Mouse (Mus musculus): ENCODE data around the gene Olfr922. TPM values are rescaled to one million over a fixed set of nuclear protein-coding genes. Genes with fewer than 3 reads are reported as not detected.

Olfr922 gene
- polyA plus RNA-seq (2015; fragmentation: Nextera tagmentation; extraction: Ambion mirVana), result not detected in 2 replicates

- no peaks in the 10 kb centered on the region for H3K27me3 ChIP-seq (replicated peaks; ENCODE audit: control insufficient read depth, insufficient read depth, low read length)
- ATAC-seq, result no peak
- no peaks in the 10 kb centered on the region for H3K9me3 ChIP-seq (ENCODE audit: control insufficient read depth, low read length)
- H3K4me1 ChIP-seq (ENCODE audit: control insufficient read depth, insufficient read depth, low read depth, low read length), result no peaks in the 10 kb centered on the region
- WGBS, result 72% methylated on average over 2 of the region's 2 CpGs
- H3K9ac ChIP-seq (ENCODE audit: low read depth, low read length), result no peak within 1 kb of the TSS
- H3K36me3 ChIP-seq (ENCODE audit: control insufficient read depth, insufficient read depth, low read length), result no peaks in the 10 kb centered on the region
- no peak within 1 kb of the TSS for H3K27ac ChIP-seq (ENCODE audit: low read depth, low read length)
- H3K4me2 ChIP-seq (ENCODE audit: low read length), result no peak within 1 kb of the TSS
- H3K4me3 ChIP-seq (ENCODE audit: low read length), result no peak within 1 kb of the TSS
Measured at GRCm38 (mm10) chr9:38814314-38814713, at the start of gene Olfr922. TSS of gene Olfr922 (plus strand) at chr9:38814614.

GRCm38 (mm10) chr9:38772768-38773167 is 41.6 kb upstream of the Olfr922 start, which contains the start of gene Olfr921:
TSS of gene Olfr921 (plus strand) at chr9:38773068.
- no peak within 1 kb of the TSS for H3K4me2 ChIP-seq (ENCODE audit: low read length)
- H3K9ac ChIP-seq (ENCODE audit: low read depth, low read length), result no peak within 1 kb of the TSS
- no peaks in the 10 kb centered on the region for H3K9me3 ChIP-seq (ENCODE audit: control insufficient read depth, low read length)
- H3K27ac ChIP-seq (ENCODE audit: low read depth, low read length), result no peak within 1 kb of the TSS
- H3K4me1 ChIP-seq (ENCODE audit: control insufficient read depth, insufficient read depth, low read depth, low read length), result no peaks in the 10 kb centered on the region
- no peak for ATAC-seq
- no peak within 1 kb of the TSS for H3K4me3 ChIP-seq (ENCODE audit: low read length)
- H3K27me3 ChIP-seq (replicated peaks; ENCODE audit: control insufficient read depth, insufficient read depth, low read length), result no peaks in the 10 kb centered on the region
- no peaks in the 10 kb centered on the region for H3K36me3 ChIP-seq (ENCODE audit: control insufficient read depth, insufficient read depth, low read length)

DNA sequence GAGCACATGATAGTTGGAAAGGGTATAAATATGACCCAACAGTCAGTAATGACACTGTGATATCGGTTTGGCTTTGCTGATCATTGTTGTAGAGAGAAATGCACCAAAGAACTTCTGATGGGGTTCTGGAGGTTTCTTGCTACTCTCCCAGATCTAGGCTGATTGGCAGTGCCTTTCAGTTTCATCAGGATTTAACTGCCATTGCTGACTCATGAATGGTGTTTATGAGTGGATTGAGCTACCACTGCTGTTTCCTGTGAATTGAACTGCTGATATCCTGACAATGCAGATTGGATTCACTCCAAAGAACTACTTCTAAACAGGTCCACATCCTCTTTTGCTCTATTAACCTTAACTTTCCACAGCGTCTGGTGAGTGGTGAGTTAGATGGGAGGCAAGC is 21.7 kb upstream of the Olfr922 start:
- no peaks in the 10 kb centered on the region for H3K27me3 ChIP-seq (replicated peaks; ENCODE audit: control insufficient read depth, insufficient read depth, low read length)
- no peak overlapping the region for H3K27ac ChIP-seq (ENCODE audit: low read depth, low read length)
- H3K4me1 ChIP-seq (ENCODE audit: control insufficient read depth, insufficient read depth, low read depth, low read length), result no peaks in the 10 kb centered on the region
- H3K4me3 ChIP-seq (ENCODE audit: low read length), result no peak overlapping the region
- no peak overlapping the region for H3K9ac ChIP-seq (ENCODE audit: low read depth, low read length)
- WGBS, result 93% methylated on average over 2 of the region's 2 CpGs
- H3K9me3 ChIP-seq (ENCODE audit: control insufficient read depth, low read length), result no peaks in the 10 kb centered on the region
- H3K36me3 ChIP-seq (ENCODE audit: control insufficient read depth, insufficient read depth, low read length), result no peaks in the 10 kb centered on the region
- H3K4me2 ChIP-seq (ENCODE audit: low read length), result no peak overlapping the region
- no peak for ATAC-seq

DNA sequence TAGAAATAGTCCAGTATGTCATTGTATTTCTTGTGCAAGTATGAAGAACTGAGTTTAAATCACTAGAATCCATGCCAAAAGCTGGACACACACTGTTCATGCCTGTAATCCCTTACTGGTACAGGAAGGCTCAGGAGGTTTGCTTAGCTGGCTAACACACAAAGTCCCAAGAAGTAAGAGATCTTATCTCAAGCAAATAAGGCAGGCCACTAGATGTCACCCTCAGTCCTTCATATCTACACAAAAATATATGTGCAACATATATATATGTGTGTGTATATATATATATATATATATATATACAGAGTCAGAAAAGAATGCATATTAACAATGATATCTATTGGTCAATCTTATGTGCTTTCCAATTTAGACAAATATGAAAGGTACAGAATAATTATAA is 8.7 kb upstream of the Olfr922 start:
- no peak overlapping the region for H3K4me3 ChIP-seq (ENCODE audit: low read length)
- H3K9ac ChIP-seq (ENCODE audit: low read depth, low read length), result no peak overlapping the region
- no peak overlapping the region for H3K27ac ChIP-seq (ENCODE audit: low read depth, low read length)
- no peaks in the 10 kb centered on the region for H3K9me3 ChIP-seq (ENCODE audit: control insufficient read depth, low read length)
- no peaks in the 10 kb centered on the region for H3K27me3 ChIP-seq (replicated peaks; ENCODE audit: control insufficient read depth, insufficient read depth, low read length)
- H3K4me2 ChIP-seq (ENCODE audit: low read length), result no peak overlapping the region
- ATAC-seq, result no peak
- H3K36me3 ChIP-seq (ENCODE audit: control insufficient read depth, insufficient read depth, low read length), result no peaks in the 10 kb centered on the region
- no peaks in the 10 kb centered on the region for H3K4me1 ChIP-seq (ENCODE audit: control insufficient read depth, insufficient read depth, low read depth, low read length)

- Histone ChIP-seq H3K4me3 (ENCODE audit: low read length) (no peak overlapping the region), H3K36me3 (ENCODE audit: control insufficient read depth, insufficient read depth, low read length) (no peaks in the 10 kb centered on the region), H3K27ac (ENCODE audit: low read depth, low read length) (no peak overlapping the region), H3K4me2 (ENCODE audit: low read length) (no peak overlapping the region), H3K27me3 (replicated peaks; ENCODE audit: control insufficient read depth, insufficient read depth, low read length) (no peaks in the 10 kb centered on the region), H3K4me1 (ENCODE audit: control insufficient read depth, insufficient read depth, low read depth, low read length) (no peaks in the 10 kb centered on the region), H3K9ac (ENCODE audit: low read depth, low read length) (no peak overlapping the region), H3K9me3 (ENCODE audit: control insufficient read depth, low read length) (no peaks in the 10 kb centered on the region)
- no peak for ATAC-seq
- WGBS, result 93% methylated on average over 1 of the region's 1 CpGs
Measured at GRCm38 (mm10) chr9:38815458-38815986, 1.1 kb downstream of the Olfr922 start.

DNA sequence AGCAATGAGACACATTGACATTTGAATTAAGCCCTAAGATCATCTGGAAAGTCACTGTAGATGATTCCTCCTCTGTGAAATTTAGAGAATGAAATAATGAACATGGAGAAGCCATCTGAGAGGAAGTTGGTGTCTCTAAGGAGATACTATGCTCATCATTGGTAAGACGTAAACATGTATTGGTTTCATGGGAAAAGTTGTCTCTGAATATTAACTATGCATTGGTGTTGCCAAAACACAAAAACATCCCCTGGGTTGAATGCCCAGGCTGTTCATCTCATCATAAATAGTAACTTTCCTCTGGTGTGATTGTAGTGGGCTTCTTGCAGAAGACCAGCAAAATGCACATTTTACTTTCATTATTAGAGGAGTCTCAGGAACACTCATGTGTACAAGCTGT is 11.8 kb downstream of the Olfr922 start, which contains the start of gene Olfr923:
Olfr923 (plus strand) TSS at position 301 of the 400 bp plus-strand sequence.
- 75% methylated on average over 1 of the region's 1 CpGs for WGBS
- H3K36me3 ChIP-seq (ENCODE audit: control insufficient read depth, insufficient read depth, low read length), result no peaks in the 10 kb centered on the region

GRCm38 (mm10) chr9:38833027-38833426 is 18.6 kb downstream of the Olfr922 start:
- Histone ChIP-seq H3K27me3 (replicated peaks; ENCODE audit: control insufficient read depth, insufficient read depth, low read length) (no peaks in the 10 kb centered on the region), H3K36me3 (ENCODE audit: control insufficient read depth, insufficient read depth, low read length) (no peaks in the 10 kb centered on the region), H3K27ac (ENCODE audit: low read depth, low read length) (no peak overlapping the region), H3K9me3 (ENCODE audit: control insufficient read depth, low read length) (no peaks in the 10 kb centered on the region), H3K9ac (ENCODE audit: low read depth, low read length) (no peak overlapping the region), H3K4me3 (ENCODE audit: low read length) (no peak overlapping the region), H3K4me2 (ENCODE audit: low read length) (no peak overlapping the region), H3K4me1 (ENCODE audit: control insufficient read depth, insufficient read depth, low read depth, low read length) (no peaks in the 10 kb centered on the region)
- 76% methylated on average over 2 of the region's 2 CpGs for WGBS
- no peak for ATAC-seq

More for the DNA sequence above, 11.8 kb downstream of the Olfr922 start, which contains the start of gene Olfr923:
- no peaks in the 10 kb centered on the region for H3K9me3 ChIP-seq (ENCODE audit: control insufficient read depth, low read length)
- H3K27ac ChIP-seq (ENCODE audit: low read depth, low read length), result no peak within 1 kb of the TSS
- no peak within 1 kb of the TSS for H3K4me2 ChIP-seq (ENCODE audit: low read length)
- no peak for ATAC-seq
- no peak within 1 kb of the TSS for H3K9ac ChIP-seq (ENCODE audit: low read depth, low read length)
- H3K4me1 ChIP-seq (ENCODE audit: control insufficient read depth, insufficient read depth, low read depth, low read length), result no peaks in the 10 kb centered on the region
- no peaks in the 10 kb centered on the region for H3K27me3 ChIP-seq (replicated peaks; ENCODE audit: control insufficient read depth, insufficient read depth, low read length)
- no peak within 1 kb of the TSS for H3K4me3 ChIP-seq (ENCODE audit: low read length)

DNA sequence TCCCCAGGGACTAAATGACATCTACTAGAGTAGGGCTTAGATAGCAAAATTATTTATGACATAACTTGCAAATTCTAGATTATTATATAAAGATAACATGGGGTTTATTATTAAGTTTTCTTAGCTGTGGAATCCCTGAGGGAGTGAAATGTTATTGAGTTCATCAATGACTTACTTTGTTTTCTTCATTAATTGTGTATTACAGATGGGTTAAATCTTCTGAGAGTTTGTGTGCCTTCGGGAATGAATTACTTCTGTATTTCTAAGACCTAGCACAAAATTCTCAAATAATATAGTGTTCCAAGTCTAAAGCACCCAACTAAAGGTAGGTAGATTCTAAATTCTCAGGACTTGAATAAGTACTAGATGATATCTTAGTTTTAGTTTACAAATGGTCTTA is 29.7 kb downstream of the Olfr922 start, which contains the start of gene Olfr924:
Olfr924 (plus strand) TSS at position 301 of the 400 bp plus-strand sequence.
- H3K9ac ChIP-seq (ENCODE audit: low read depth, low read length), result no peak within 1 kb of the TSS
- no peak for ATAC-seq
- H3K4me3 ChIP-seq (ENCODE audit: low read length), result no peak within 1 kb of the TSS
- no peaks in the 10 kb centered on the region for H3K4me1 ChIP-seq (ENCODE audit: control insufficient read depth, insufficient read depth, low read depth, low read length)
- H3K4me2 ChIP-seq (ENCODE audit: low read length), result no peak within 1 kb of the TSS
- no peaks in the 10 kb centered on the region for H3K27me3 ChIP-seq (replicated peaks; ENCODE audit: control insufficient read depth, insufficient read depth, low read length)
- no peak within 1 kb of the TSS for H3K27ac ChIP-seq (ENCODE audit: low read depth, low read length)
- WGBS, result 90% methylated on average over 1 of the region's 1 CpGs
- no peaks in the 10 kb centered on the region for H3K36me3 ChIP-seq (ENCODE audit: control insufficient read depth, insufficient read depth, low read length)
- no peaks in the 10 kb centered on the region for H3K9me3 ChIP-seq (ENCODE audit: control insufficient read depth, low read length)

DNA sequence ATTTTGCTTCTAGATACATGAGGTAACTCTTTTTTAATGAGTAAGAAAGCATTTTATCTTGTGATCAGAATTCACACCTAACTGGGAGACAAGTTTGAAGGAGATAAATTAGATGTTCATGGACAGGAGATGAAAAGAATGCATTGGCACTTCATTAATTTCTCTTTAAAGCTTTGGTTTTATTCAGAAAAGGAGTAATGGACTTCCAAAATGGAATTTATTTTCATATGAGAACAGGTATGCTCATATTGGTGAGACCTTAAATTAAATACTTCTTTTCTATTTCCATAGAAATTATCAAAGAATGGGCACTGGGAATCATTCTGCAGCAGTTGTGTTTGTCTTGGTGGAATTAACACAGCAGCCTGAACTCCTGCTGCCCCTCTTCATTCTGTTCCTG is 40.3 kb downstream of the Olfr922 start, which contains the start of gene Olfr26:
Olfr26 (plus strand) TSS at position 301 of the 400 bp plus-strand sequence.
- Histone ChIP-seq H3K4me2 (ENCODE audit: low read length) (no peak within 1 kb of the TSS), H3K36me3 (ENCODE audit: control insufficient read depth, insufficient read depth, low read length) (no peaks in the 10 kb centered on the region), H3K9me3 (ENCODE audit: control insufficient read depth, low read length) (no peaks in the 10 kb centered on the region), H3K4me3 (ENCODE audit: low read length) (no peak within 1 kb of the TSS), H3K27ac (ENCODE audit: low read depth, low read length) (no peak within 1 kb of the TSS), H3K9ac (ENCODE audit: low read depth, low read length) (no peak within 1 kb of the TSS), H3K27me3 (replicated peaks; ENCODE audit: control insufficient read depth, insufficient read depth, low read length) (no peaks in the 10 kb centered on the region), H3K4me1 (ENCODE audit: control insufficient read depth, insufficient read depth, low read depth, low read length) (no peaks in the 10 kb centered on the region)
- no peak for ATAC-seq

All from hindbrain, embryonic 16.5 days (tissue).